Mouse (Mus musculus) left cerebral cortex, adult 18-20 months (tissue): ENCODE measurements around the gene Tmem200b. TPM values are rescaled to one million over a fixed set of nuclear protein-coding genes. Genes with fewer than 3 reads are reported as not detected.

ENCODE experiments used
- DNase-seq, 2 experiments: peaks; one replicate each; pipeline ENCODE4 v3.0.0; 2021 to 2022; ENCODE audit warnings: low spot score in 2 of 2, mixed read lengths in 1 of 2
- total RNA-seq, 2 experiments: library from RNA; stranded (reverse); gene quantifications; 2 replicates each; pipeline ENCODE4 v1.2.3; 2021

Gene Tmem200b
- total RNA-seq, 2 experiments from 2014 or later: 8.4 to 13.5 TPM

DNA sequence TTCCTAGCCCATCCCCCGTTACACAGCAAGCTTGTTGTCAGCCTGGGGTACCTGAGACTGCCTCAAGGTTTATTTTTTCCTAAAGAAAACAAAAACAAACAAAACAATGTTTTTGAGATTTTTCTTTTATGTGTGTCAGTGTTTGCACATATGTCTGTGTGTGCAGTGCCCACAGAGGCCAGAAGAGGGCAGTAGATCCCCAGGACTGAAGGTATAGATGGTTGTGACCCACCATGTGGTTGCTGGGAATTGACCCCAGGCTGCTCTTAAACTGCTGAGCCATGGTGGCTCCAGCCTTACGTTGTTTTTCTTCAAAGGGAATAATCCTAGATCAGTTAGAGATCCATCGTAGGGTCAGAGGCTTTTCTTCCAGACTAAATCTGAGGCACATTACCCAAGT, 13.7 kb upstream of the Tmem200b start:
- DNase-seq: no peak

DNA sequence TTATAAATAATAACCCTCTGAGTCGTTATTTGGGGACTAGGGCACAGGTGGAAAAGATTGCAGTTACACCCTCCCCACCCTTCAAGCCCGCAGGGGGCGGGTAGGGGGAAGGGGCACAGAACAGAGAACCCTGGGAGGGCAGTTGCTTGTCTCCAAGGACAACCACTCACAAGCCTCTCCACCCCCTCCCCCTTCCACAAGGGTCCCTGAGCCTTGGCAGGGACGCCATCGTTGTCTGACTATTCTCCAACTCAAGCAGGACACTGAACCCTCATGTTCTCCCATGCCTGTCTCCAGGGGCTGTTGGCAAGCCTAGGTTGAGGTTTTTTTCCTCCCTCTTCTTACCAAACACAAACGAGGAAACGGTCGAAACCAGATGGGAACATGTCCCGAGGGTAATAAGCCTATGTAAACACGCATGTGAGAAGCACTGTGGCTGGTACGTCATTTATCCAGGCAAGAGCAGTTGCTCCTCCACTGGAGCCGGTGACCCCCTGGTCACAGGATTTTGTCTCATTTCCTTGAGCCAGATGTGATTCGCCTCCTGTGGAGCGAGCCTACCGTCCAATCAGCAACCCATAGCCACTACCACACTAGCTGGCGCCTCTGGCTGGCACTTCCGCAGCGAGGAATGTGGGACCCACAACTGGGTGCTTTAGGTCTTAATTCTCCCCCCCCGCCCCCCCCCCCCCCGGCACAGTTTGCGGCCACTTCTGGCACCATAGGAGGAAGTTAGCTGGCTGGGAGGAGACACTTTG, 11.2 kb upstream of the Tmem200b start:
- no peak for DNase-seq

DNA sequence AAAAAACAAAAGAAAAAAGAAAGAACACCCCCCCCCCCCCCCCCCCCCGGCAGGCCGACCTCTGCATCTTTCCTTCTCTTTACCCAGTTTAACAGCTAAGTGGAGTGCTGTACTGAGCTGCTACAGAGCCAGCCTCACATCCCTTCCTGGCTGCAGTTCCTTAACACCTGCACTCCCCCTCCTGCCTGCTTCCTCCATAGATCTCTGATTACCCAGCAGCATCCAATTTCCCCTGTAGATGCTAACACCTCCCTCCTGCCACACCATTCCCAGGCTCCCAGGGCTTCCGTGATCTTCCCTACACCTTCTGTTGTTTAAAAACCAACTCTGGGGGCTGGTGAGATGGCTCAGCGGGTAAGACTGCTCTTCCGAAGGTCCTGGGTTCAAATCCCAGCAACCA, 10.1 kb upstream of the Tmem200b start:
- no peak for DNase-seq

DNA sequence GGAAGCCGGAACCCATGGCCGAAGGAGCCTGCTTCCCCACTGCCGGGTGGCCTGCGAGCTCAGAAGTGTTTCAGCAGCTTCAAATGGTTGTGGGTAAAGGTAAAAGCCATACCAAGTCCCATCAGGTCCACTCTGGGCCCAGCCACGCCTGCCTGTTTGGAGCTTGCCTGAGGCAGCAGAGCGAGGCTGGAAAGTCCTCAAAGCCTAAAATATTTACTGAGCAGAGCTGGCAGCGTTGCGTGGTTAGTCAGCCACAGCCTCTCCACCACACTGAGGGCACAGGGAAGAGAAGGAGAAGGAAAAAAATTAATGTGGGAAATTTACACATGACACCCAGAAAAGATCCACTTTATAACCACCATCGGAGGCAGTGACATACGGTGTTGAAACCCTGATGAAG, 8.0 kb upstream of the Tmem200b start:
- DNase-seq: no peak

DNA sequence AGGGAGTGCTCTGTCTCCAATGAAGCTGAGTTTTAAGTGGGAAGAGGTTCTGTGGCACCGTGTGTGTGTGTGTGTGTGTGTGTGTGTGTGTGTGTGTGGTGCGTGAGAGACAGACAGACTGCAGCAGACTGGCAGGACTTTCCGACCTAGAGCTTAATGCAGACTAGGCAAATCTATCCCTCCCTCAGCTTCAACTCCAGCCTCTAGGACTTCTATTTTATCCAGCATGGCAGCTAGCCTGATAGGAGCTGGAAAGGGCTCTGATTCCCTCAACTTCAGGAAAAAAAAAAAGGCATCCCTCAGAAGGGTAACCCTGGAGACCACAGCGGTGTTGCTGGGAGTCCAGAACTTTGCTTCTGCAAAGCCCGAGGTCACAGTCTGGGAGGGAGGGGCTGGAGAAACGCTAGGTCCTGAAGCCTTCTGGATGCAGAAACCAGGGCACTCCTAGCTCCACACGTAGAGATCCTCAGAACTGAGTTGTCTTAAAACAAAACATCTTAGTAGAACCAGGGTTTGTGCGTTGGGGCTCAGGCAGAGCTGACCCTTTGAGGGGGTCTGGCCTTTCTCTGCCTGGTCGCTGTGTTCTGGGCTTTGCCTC, 7.4 kb upstream of the Tmem200b start:
- no peak for DNase-seq

DNA sequence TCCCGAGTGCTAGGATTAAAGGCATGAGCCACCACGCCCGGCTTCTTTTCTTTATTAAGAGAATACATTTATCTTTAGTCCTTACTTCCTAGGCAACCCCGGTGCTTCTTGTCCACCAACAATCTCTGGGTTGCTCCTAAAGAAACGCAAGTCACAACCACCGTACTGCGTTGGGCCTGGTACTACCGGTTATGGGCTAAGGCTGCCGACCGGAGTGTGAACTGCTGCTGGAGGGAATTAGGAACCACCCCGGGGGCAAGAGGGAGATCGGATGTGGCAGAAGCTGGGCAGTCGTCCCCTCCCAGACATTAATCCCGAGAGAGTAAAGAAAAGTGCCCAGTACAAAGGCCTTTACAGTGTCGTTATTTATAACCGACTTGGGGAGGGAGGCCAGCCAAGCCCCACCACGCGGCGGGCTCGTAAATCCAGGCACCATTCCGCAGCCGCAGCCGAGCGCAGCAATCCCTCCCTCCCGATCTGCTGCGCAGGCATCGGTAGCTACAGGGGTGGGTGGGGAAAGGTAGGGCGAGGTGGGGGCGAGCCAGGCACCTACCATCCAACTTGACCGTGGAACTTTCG, 6.6 kb upstream of the Tmem200b start:
- no peak for DNase-seq

DNA sequence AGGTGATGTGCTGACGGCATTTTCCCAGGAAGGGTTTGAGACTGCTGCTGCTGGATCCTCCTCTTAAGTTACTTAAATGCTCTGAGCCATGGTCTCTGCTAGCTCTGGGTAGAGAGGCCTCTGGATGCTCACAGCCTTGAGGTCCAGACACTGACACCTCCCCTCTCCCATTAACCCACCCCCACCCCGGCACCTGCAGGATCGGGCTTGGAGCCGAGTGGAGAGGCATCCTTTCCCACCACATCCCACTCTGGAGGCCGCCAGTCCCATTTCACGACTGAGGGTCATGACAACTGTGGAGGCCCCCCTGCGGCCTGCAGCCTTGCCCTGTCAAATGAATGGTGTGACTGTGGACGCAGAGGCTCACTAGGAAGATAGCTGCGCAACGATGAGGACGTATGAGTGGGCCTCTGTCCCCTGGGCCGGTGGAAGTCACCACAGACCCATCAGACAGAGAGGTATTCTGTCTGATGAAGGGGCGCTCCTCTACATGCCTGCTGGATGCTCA, 5.7 kb upstream of the Tmem200b start:
- no peak for DNase-seq

DNA sequence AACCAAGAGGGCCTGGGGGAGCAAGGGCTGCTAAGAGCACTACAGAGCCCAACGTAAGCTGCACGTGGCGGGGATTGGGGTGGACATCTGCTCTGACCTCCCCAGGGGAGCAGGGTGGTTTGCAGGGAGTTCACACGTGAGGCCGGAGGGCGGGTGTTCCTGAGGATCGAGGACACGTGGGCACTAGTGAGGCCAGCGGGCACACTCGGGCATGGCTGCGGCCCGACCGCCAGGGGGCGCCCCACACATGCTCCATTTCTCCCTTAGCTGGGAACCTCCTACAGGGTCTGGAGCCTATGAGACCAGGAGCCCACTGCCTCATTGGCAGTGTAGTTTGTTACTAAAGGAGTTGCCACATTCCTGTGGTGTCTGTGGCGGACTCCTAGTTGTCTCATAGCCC, 5.1 kb upstream of the Tmem200b start:
- peak; percentile 74 to 77 for DNase-seq

DNA sequence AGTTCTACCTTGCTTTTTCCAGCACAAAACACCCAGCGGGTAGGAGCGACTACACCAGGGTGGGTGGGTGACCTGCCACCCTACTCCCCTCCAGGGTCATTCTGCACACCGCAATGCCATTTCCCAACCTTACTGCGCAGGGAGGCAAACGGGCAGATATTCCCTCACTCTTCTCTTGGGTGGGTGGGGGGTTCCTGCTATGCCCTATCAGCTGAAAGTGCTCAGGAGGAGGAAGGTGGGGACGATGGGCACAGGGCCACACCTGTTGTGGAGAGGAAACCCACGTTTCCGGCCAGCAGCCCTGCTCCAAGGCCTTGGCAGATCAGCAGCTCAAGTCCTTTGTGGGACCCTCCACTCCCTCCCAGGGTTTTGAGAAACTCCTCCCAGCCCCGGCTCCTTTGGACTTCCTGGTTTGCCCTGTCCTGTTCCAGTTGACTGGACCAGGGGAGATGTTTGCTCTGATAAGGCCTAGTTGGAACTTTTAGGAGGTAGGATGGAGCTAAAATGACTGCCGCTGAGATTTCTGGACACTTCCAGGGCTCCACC, 4.5 kb upstream of the Tmem200b start:
- DNase-seq: no peak

DNA sequence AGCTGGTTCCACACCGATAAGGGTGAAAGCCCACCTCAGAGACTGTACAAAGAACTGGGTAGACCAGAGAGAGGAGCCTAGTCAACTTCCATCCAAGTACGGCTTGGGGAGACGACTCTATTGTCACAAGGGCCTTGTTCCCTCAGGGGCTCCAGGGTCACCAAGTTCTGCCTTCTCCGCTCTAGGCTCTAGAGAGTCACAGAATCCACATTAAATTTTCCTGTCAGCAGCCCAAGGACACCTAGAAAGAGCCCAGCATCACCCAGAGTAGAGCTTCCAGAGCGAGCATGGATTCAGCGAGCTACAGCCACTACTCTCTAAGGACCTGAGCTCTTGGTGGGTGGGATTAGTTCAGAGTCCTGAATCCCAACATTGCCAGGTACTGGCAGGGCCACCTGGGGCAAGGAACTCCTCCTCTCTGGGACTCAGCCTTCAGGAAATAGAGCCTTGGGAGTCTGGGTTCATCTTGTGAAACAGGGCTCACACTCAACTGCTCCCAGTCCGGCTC, 3.5 kb upstream of the Tmem200b start:
- no peak for DNase-seq

DNA sequence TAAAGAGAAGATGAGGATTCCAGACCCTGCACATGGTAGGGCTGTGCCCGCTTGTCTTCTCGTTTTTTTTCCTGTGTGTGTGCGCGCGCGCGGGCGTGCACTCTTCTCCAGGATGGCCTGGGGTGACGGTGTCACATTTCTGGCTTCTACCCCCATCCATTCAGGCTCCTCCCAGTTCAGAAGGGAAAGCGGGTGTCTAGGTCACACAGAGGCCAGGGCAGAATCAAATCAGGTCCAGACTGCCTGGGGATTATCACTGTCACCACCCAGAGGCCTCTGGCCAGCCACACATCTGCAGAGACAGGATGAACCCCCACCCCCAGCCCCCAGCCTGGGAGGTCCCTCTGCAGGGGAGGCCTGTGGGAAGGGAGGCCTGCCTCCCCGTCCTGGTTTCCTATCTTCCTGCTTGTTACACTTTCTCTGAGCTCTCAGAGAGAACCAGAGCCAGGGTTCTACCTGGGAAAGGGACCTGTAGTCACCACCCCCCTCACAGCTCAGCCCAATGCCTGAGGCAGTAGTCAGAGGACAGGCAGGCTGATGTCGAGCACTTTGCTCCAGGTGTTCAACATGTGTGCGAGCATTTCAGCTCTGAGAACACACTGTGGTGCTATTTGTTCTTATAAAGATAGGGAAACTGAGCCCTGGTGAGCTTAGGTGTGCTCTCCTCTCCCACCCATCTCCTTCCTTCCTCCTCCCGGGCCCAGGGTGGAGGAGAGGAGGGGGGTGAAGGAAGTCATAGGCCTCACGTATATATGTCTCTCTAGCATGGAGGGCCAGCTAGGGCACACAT, 2.7 kb upstream of the Tmem200b start:
- no peak for DNase-seq

DNA sequence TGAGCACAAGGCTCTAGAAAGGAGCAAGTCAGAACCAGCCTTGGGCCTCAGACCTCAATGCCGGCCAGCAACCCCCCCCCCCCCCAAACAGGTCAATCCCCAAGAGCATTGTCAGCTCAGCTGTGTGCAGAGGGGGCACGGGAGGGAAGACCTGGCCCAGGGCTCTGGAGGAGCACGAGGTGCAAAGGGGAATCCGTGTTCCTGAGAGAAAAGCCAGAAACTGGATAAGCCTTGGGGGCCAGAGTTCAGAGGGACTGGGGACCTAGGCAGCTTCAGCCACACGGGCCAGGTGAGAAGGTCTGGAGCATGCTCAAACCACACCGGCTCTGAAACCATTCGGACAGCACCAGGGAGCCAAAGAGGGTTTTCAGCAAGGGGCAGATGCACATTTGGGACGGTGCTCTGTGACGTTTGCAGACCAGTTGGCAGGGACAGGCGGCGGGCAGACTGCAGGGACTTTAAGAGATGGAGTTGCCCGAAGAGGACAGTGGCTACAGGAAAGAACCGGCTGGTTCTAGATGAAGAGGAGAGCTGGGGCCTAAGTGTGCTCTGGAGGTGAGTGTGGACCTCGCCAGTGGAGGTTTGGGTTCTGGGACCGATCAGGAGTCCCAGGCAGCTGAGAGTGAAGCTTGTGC, 1.9 kb upstream of the Tmem200b start:
- no peak for DNase-seq

DNA sequence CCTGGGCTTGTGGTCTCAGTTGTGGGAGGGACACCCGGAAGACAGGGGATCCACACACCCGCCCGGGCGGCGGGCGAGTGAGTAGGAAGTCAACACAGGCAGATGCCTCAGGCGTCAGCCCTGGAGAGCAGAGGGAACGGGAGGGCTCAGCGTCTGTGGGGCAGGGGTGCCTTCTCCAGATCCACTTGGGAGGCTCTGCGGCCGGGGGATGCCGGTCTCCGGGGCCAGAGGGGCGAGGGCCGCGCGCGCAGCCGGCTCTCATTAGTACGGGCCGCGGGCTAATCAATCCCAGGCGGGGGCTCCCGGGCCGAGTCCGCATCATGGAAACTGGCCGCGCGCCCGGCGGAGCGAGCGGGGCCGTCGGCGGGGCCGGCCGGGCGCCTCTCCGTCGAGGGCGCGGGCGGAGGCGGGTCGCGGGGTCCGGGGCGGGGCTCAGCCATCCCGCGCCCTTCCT, 1.4 kb upstream of the Tmem200b start:
- DNase-seq: peak in 1 of 2 experiments; percentile 15

DNA sequence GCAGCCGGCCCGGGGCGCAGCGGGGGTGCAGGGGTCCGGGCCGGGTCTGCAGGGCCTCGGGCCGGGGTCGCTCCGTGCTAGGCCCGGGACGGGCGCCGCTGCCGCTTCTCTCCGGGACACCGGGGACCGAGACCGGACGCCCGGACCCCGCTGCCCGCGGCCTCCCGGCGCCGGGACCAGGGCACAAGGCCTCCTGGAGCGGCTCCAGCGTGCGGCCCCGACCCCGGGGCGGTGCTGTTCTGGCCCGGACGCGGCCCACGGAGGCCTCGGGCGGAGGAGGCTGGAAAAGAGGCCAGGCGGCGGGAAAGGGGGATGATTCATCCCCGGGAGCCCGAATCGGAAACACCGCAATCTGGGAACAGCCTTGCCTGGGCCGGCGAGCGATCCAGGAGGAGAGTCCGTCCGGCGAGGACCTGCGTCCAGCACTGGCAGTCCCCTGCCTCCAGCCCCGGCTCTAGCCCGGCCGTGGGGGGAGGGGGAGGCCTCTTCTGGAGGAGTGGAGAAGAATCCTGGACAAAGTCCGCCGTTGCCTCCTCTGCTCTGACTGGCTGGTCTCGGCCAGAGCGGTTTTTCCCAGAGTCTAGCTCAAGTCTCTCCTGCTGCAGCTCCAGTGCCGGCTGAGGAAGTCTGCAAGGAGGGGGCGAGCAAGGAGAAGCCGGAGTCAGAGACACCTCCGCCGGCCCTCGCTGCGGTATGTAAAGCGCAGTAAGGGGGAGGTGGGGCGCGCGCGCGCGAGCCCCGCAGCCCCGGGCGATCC, 798 bp upstream of the Tmem200b start:
- peak; percentile 65 to 66 for DNase-seq

DNA sequence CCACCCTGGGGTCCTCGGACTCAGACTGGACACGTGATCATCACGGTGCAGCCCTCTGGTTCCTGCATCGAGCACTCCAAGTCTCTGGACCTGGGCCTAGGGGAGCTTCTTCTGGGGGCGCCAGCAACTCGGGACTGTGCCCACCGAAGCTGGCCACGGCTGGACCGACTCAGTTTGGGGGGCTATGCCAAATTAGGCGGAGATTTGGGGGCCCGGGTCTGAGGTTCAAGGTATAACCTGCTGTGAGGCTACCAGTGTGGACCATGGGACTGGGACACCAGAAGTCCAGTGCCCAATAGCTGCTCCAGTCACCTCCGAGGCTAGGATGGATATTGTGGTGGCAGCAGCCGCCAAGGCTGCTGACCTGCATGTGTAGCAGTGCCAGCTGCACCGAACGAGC, 833 bp downstream of the Tmem200b start:
- DNase-seq: no peak

DNA sequence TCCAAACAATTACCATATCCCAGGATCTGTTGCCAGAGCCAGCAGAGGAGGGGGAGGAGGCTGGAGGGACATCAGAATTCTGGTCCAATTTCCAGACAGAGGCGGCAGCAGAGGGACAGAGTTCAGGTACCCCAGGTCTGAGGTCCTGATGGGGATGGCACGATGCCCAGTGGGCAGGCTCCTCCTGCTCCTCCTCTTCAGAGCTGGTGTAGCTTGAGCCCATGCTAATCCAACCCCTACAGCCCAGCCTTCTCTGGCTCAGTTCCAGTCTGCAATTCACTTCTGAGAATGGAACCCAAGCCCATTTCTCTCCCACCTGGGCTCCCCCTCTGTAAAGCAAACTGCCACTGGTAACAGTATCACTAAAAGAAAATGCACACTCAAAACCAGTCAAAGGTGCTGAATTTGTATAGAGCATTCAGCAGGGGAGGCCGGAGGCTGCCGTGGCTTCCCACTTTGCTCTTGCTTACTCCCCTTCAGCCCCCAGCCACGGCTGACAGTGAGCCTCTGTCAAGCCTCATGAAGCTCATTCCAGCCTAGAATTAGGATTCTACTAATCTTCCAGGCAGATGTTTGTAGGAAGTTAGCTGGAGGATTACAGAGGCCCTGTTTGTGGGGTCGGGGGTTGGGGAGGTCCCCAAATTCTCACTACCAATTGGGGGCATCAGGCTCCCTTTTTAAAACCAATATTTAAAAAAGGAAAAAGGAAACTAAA, 2.7 kb downstream of the Tmem200b start:
- DNase-seq: peak in 1 of 2 experiments; percentile 17

DNA sequence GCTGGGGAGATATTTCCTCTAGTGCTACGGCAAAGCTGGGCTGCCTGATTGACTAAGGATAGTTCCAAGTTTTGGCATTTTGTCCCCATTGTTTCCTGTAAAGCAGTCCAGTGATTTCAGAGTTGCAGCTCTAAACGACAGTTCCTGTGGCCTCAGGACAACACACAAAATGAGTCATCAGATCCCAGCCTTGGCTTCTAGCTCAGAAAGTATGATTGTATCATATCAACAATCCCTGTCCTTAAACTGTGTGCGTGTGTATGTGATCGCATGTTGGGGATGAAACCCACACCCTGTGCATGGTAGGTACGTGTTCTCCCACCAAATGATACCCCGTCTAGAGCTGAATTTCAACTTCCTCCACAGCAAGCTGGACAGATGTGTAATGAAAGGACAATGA, 7.6 kb downstream of the Tmem200b start:
- no peak for DNase-seq

DNA sequence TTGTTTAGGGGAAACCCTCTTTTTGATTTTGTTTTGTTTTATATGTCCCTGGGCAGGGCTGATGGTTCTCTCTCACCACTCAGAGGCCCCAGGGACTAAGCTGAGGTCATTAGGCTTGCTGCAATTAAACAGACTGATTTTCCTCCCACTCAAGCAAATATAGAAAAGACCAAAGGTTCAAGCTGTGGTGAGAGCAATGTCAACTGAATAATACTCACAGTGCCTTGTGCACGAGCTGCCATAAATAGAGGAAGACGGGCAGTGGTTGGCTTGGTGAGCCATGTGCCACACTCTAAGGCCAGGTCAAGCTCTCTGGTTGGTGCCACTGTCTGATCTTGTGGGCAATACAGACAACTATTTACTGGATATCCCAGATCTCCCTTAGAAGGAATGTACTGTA, 17.9 kb downstream of the Tmem200b start:
- DNase-seq: no peak

DNA sequence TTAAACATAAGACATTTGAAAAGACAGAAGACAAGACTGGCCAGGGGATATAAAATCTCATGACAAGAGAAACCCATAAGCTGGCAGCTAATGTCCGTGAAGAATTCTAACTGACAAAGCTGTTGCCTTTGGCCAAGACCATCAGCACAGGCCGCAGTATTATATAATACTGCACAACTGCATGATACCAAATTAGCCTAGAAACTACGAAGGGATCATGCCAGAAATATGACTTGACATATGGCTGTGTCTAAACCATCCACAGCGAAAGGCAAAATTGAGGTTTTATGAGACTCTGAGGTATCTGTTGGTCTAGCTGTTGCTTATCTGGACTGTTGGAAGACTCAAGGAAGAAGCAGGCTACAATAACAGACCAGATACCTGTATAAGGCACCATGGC, 19.3 kb downstream of the Tmem200b start:
- no peak for DNase-seq
